Mouse (Mus musculus) fat pad, adult 2 months (tissue): ENCODE results near the gene H6pd.

Experiments used
- DNase-seq: peaks from one replicate; pipeline ENCODE4 v3.0.0-alpha.2; 2011; ENCODE audit warnings: low read depth, low spot score; ENCODE audit errors: extremely low read depth

Gene H6pd

DNA sequence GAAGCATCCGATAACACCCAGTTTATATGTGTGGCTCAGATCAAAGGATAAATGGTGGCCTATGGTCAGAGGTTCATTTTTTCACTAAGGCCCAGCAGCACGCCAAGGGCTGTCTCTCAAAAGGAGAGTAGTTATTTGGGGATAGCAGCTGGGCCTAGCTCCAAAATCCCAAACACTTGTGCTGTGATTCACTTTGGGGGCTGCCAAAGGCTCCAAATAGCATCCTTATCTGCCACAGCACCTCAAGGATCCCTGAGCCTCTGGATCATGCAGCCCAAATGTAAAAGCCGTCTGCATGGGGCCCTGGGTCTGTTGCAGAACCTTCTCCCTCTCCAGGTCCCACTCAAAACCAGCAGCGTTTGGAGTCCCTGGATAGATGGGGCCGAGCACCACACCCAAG is 60.7 kb downstream of the H6pd start:
- no peak for DNase-seq

DNA sequence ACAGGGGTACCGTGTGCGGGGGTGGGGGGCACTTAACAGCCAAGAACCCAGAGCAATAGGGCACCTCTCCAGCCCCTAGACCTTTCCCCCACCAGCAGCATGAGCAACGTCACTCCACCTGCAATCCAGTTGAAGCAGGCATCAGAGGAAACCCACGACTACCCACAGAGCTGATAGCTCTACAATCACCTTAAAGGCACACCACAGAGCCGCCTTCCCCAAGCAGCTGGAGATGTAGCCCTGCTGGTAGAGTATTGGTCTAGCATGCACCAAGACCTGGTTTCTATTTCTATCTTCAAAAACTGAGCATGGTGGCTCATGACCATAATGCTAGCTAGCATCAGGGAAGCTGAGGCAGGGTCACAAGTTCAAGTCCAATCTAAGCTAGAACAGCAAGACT is 61.4 kb downstream of the H6pd start:
- no peak for DNase-seq

DNA sequence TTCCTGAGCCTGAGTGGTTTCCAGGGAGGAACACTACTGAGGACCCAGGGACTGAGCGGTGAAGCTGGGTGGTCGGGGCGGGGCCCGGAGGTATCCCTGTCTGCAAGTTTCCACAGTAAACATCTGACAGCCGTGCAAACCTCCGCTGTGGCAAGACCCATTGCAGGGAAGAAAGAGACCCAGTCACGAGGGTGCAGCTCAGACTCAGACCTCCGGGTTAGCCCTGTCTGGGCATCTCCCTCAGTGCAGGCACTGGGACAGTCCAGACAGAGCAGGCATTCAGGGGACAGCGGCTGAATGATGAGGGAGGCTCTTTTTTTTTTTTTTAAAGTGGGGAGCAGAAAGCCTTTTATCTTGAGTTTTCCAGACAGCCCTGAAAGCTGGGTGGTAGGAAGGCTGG is 63.6 kb downstream of the H6pd start:
- no peak for DNase-seq

DNA sequence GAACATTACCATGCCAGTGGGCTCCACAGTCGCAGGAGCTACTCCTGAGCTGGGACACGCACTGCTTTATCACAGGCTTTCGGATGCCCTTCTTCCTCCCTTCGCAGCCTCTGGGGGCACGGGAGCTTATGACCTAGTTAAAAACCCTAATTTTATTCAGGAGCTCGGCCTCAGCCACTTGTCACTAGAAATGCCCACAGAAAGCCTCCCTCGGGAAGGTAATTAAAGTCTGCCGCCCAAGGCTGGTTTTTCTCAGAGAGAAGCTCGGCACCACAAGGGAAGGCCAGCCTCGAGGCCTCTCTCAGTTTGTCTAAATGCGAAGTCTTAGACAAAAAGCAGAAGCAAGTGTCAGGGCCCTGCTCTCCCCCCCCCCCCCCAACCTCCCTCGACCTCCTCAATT is 64.6 kb downstream of the H6pd start:
- DNase-seq = no peak

DNA sequence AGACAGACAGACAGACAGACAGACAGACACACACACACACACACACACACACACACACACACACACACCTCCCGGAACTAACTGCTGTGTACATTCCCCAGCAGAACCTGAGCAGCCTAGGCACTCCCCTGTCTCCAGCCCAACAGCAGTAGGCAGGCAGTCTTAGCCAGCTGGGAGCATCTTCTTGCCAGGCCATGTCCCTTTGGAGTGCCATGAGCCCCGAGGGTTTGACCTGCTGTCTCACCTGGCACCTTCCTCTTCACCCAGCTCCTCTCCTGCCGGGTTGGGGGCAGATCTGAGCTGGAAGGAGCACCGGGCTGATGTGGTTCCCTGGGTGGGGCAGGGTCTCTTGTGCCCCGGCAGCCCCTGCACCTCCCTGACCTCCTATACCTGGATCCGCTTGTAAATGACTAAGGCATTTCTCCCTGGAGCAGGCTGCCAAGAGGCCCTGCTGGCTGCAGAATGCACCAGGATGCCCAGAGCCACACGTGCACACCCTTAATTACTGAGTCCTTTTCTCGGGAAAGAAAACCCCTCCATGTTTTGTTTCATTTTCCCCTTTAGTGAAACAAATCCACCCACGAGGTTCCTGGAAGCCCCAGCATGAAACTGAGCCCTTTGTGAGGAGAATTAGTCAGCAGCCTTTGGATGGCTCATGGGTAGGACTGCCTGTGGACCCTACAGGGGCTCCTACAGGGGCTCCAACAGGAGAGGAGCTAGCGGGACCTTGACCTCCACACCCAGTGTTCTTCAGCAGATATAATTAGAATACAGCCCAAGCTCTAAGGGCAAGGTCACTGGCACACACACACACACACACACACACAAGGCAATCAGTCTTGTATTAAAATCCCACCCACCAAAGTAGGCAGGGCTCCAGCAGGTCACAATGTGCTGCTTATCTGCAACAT is 65.7 kb downstream of the H6pd start:
- DNase-seq = no peak

DNA sequence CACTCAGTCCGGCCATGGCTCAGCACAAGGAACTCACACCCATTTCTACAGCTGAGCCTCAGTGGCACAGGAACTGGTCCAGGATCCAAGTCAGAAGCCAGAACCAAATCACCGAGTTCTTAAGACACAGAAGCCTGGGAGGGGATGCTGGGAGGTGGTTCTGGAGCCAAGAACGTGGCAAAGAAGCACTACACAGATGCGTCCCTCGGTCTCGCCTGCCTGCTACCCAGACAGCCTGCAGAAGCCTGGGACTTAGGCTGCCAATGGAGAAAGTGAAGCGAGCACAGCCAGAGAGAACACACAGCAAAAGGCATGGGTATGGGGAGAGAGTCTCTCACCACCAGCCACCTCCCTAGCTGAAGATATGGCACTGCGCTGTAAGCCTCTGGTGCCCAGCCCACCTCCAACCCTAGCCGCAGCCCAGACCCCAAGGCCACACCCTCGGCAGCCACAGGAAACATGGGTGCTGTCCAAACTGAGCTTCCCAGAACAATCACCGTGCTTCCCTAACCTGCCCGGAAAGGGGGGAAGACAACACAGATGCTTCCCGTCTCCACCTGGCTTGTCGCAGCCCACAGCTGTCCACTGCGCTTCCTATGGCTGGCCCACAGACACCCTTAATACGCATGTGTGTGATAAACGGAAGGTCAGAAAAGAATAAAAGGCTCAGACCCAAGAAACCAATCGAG is 67.6 kb downstream of the H6pd start:
- DNase-seq = no peak

DNA sequence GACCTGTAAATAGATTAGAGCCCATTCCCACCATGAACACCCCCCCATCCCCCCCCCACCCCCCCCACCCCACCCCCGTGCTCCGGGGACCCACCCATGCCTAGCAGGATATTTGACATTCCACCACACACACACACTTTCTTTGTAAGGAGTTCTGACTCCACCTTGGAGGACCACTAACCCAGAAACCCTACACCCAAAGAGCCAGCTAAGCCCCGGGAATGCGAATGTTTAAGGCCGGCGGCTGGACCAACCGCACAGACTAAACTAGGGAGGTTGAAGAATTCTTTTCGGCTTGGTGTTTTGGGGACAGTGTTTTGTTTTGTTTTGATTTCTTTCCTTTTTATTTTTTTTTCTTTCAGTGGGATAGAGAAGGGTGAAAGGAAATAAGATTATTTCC is 70.1 kb downstream of the H6pd start:
- DNase-seq = no peak

DNA sequence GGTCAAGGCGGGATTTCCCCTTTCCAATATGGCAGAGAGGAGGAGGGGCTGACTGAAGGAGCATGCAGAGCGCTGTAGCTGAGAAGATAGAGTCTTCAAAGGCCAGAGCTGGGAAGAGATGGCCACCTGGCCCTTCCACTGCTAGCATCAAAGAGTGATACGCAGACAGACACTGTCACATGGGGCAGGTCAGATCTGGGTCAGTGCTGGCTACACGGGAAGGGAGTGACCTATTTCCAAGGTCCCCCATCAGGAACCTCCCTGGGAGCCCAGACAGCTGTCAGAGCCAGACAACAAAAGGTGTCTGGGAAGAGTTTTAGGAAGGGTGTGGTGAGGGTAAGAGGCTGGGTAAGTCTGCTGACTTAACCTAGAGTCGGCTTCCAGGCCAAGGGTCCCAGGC is 71.9 kb downstream of the H6pd start:
- no peak for DNase-seq

DNA sequence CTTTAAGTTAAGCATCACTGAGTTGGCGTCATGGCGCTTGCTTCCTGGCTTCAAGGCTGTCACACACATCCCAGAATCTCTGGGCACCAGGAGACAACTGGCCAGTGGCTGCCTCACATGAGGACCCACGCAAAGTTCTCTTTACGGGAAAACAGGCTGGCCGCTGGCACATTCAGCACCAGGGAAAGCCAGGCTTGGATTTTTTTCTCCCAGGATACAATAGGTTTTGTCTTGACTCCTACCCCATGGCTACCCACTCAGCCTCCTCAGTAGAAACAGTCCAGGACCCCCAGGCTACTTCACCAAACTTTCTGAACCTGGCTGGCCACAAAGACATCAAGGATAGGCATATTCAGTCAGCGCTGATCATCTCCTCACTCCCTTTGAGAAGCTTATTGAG is 73.4 kb downstream of the H6pd start:
- DNase-seq = no peak

DNA sequence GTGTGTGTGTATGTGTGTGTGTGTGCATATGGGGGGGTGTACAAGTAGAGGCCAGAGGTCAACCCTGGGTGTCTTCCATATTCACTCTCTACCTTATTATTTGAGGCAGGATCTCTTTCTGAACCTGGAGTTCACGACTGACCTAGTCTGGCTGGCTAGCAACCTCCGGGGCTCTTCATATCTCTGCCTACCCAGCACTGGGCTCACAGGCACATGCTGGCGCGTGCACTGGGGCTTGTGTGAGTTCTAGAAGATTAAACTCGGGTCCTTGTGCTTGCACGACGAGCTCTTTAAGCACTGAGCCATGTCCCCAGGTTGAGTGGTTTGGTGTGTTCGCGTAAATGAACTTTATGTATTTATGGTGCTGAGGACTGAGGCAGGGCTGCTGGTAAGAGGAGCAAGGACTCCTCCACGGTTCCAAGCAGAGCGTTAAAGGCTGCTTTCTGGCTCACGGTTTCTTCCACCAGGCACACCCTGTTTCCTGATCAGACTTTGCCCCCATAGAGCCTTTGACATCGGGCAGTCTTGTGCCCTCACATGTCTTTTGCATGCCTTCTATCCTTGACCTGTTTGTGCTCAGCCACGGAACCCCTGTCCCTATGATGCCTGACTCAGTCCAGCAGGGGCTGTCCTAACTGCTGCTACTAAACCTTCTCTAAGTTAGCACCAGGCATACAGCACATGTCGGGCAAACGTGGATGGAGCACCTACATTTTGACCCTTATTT is 75.1 kb downstream of the H6pd start:
- no peak for DNase-seq

DNA sequence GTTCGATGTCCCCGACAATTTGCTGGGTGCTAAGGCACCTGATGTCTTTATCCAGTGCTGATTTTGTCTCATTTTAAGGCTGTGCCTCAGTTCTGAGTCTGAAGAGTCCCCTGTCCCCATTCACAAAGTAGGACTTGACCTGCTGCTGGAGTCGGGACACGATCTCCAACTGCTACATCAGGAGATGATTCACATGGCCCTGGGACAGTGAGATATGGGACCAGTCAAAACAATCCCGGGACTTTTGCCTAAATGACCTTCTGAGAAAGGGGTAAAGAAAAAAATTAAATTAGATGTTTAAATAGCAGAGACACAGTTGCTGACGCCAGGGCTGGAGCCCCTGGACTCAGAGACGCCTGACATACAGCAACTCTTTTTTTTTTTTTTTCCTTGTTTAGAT is 75.8 kb downstream of the H6pd start:
- no peak for DNase-seq

DNA sequence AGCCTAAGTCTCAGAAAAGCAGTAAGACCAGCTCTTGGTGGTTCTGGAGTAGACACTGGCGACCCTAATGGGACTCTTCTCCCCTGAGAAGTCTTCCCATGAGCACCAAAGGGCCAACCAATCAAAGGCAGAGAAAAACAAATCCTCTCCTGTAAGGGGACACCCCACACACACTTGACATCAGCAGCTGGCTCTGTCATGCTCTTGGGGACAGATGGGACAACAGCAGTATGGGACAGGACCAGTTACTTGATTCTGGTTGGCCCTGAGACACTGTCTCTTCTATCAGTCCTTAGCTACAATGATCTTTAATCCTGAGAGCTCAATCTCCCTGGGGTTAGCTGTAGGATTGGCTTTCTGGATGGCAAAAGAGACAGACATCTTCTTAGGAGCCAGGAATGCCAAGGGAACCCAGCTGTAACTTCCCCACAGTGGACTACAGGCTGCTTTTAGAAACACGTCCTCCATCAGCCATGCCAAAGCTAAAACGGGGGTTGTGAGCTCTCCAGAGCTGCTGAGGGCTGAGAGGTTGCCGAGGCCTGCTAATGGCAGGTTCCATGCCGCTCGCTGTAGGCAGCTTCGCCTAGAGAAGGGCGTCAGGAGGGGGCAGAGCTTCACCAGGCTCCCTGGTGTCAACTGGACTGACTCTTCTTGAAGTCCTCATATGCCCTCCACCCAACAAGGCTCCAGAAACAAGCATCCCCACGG is 76.6 kb downstream of the H6pd start:
- no peak for DNase-seq

DNA sequence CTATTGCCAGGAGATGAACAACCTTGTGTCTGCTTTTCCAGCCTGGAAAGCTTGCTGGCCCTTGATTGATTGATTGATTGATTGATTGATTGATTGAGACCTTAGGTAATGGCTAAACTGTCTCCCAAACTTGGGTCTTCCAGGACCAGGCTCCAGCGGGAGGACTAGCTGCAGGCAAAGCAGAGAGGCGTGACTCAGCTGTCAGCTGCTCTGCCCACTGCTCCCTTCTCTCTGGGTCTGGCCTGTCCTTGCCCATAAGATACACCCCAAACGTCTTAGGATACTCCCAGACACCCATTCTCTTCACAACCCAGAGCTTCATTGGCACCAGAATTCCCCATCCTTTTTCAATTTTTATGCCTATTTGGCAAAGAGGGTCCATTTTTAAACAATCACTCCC is 78.1 kb downstream of the H6pd start:
- DNase-seq = no peak
